Comparison of ENCODE assay signal across 13 mouse cellular contexts in the genomic region with DNA sequence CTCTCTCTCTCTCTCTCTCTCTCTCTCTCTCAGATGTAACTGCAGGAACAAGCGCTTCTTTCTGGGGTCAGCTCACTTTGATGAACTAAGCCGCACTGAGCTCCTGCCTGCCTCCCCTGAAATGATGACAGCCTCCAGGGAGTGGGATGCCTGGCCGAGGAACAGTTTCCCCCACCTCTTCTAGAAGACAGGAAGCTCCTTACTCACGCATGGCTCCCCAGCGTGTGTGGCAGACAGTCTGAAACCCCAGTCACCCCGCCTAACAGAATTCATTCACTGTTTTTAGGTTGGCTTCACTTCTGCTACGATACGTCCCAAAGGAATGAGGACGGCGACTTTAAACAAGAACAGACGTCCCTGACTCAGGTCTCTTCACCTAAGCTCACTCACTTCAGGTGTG. TPM values are rescaled to one million over a fixed set of nuclear protein-coding genes. Genes with fewer than 3 reads are reported as not detected.
DNase-seq lines count a peak whose midpoint lies in the region; ATAC-seq and TF ChIP-seq lines count a peak whose summit lies in the region.
"Had no signal": no experiment of that assay in that cellular context is flagged by ENCODE, and none has a peak within 500 bp of the region (broad histone marks: within the 10 kb centered on the region; RNA-seq: fewer than 3 reads in every experiment).

No protein-coding gene starts in this region.

- intact Hi-C loops in heart, postnatal 36 days (cut with DNase I) = loop anchor here (5.0 to 10.0 kb wide), 2 partner anchors 209 to 271 kb away; no protein-coding TSS in a partner anchor

- no peaks in the 10 kb centered on the region for H3K79me2 ChIP-seq in CH12.LX (replicated peaks; ENCODE audit: control insufficient read depth, extremely low read depth, insufficient read depth, poor library complexity, severe bottlenecking)

- no peak for TF ChIP-seq CTCF in CH12.LX (conservative IDR thresholded peaks at IDR 0.05 in 1 of 2, IDR thresholded peaks at IDR 0.05 in 1 of 2; ENCODE audit: low read depth in 2 of 2, low read length in 2 of 2)
- TF ChIP-seq CTCF in hindbrain, postnatal 0 days (IDR thresholded peaks at IDR 0.05; ENCODE audit: low read depth) = no peak

- H3K27me3 ChIP-seq in heart, embryonic 13.5 days (replicated peaks) = no peaks in the 10 kb centered on the region
- no peaks in the 10 kb centered on the region for H3K27me3 ChIP-seq in CH12.LX (replicated peaks)
- H3K27me3 ChIP-seq in embryonic facial prominence, embryonic 14.5 days (replicated peaks; ENCODE audit: control insufficient read depth, insufficient read depth, low read length) = no peaks in the 10 kb centered on the region
- no peaks in the 10 kb centered on the region for H3K27me3 ChIP-seq in hindbrain, postnatal 0 days (ENCODE audit: insufficient read depth, low read length)
- peaks cover 26% of the 10 kb centered on the region for H3K27me3 ChIP-seq in liver, embryonic 11.5 days (replicated peaks; ENCODE audit: control insufficient read depth, insufficient read depth, low read length)
- H3K27me3 ChIP-seq: embryonic facial prominence, embryonic 15.5 days; Patski had no signal

- H3K36me3 ChIP-seq in heart, embryonic 13.5 days = peaks cover 35% of the 10 kb centered on the region
- H3K36me3 ChIP-seq in CH12.LX (replicated peaks in 1 of 2; ENCODE audit: control insufficient read depth in 1 of 2, insufficient read depth in 1 of 2, low read length in 1 of 2) = peaks cover 0 to 45% of the 10 kb centered on the region in 2 experiments
- H3K36me3 ChIP-seq in embryonic facial prominence, embryonic 14.5 days (ENCODE audit: control insufficient read depth, insufficient read depth, low read length) = peaks cover 23% of the 10 kb centered on the region
- H3K36me3 ChIP-seq in hindbrain, postnatal 0 days (ENCODE audit: insufficient read depth, low read length) = no peaks in the 10 kb centered on the region
- H3K36me3 ChIP-seq in liver, embryonic 11.5 days (ENCODE audit: control insufficient read depth, insufficient read depth, low read length) = no peaks in the 10 kb centered on the region
- H3K36me3 ChIP-seq: liver, embryonic 13.5 days had no signal

- H3K4me1 ChIP-seq in heart, embryonic 13.5 days = peaks cover 77% of the 10 kb centered on the region
- H3K4me1 ChIP-seq in CH12.LX (ENCODE audit: control insufficient read depth in 1 of 2, insufficient read depth in 2 of 2) = peaks cover 9 to 45% of the 10 kb centered on the region in 2 experiments; a peak in 3 of 4 replicates
- peaks cover 22% of the 10 kb centered on the region for H3K4me1 ChIP-seq in embryonic facial prominence, embryonic 14.5 days (ENCODE audit: control insufficient read depth, insufficient read depth, low read length)
- H3K4me1 ChIP-seq in hindbrain, postnatal 0 days (ENCODE audit: insufficient read depth, low read length) = peaks cover 9% of the 10 kb centered on the region; the same call in 1 of the 2 replicates
- H3K4me1 ChIP-seq in liver, embryonic 11.5 days (replicated peaks; ENCODE audit: control insufficient read depth, insufficient read depth, low read length) = peaks cover 3% of the 10 kb centered on the region; the same call in 1 of the 2 replicates

- in situ Hi-C loops in CH12.LX (cut with MboI; ENCODE audit: low pct_ligation_motif_present, low pct_unique_long_range_greater_than_20kb, low sequenced_read_pairs) = no loop called here

- H3K4me3 ChIP-seq in heart, embryonic 13.5 days = no peak overlapping the region
- H3K4me3 ChIP-seq in CH12.LX (replicated peaks in 1 of 3; ENCODE audit: low read depth in 2 of 3, low read length in 2 of 3, poor library complexity in 1 of 3) = no peak overlapping the region
- H3K4me3 ChIP-seq in embryonic facial prominence, embryonic 14.5 days (ENCODE audit: low read depth, low read length) = no peak overlapping the region
- no peak overlapping the region for H3K4me3 ChIP-seq in hindbrain, postnatal 0 days (ENCODE audit: low read length)
- H3K4me3 ChIP-seq in liver, embryonic 11.5 days (ENCODE audit: low read depth, low read length) = no peak overlapping the region
- H3K4me3 ChIP-seq: embryonic facial prominence, embryonic 15.5 days; liver, embryonic 13.5 days had no signal

- H3K9ac ChIP-seq in heart, embryonic 13.5 days = peak overlapping the region; percentile 77
- H3K9ac ChIP-seq in CH12.LX (ENCODE audit: insufficient read depth, low read depth) = no peak overlapping the region
- peak overlapping the region; percentile 9; the same call in 1 of the 2 replicates for H3K9ac ChIP-seq in embryonic facial prominence, embryonic 14.5 days (ENCODE audit: low read depth, low read length)
- no peak overlapping the region for H3K9ac ChIP-seq in hindbrain, postnatal 0 days (replicated peaks; ENCODE audit: low read length)
- no peak overlapping the region for H3K9ac ChIP-seq in liver, embryonic 11.5 days (ENCODE audit: low read depth, low read length)
- H3K9ac ChIP-seq: embryonic facial prominence, embryonic 15.5 days; liver, embryonic 13.5 days had no signal

- H3K4me2 ChIP-seq in heart, embryonic 13.5 days = peak overlapping the region; percentile 93
- H3K4me2 ChIP-seq in CH12.LX (ENCODE audit: insufficient read depth, low read depth, poor library complexity, severe bottlenecking) = no peak overlapping the region
- H3K4me2 ChIP-seq in embryonic facial prominence, embryonic 14.5 days (ENCODE audit: low read depth, low read length) = 0 out of 2 replicates have a peak overlapping the region, but pooled peaks have one; percentile 14
- H3K4me2 ChIP-seq in hindbrain, postnatal 0 days (ENCODE audit: low read depth, low read length) = peak overlapping the region; percentile 96
- no peak overlapping the region for H3K4me2 ChIP-seq in liver, embryonic 11.5 days
- H3K4me2 ChIP-seq: embryonic facial prominence, embryonic 15.5 days; liver, embryonic 13.5 days had no signal

- no peak for TF ChIP-seq POLR2A in CH12.LX (IDR thresholded peaks at IDR 0.05; ENCODE audit: low read depth, low read length)

- no peaks in the 10 kb centered on the region for H3K9me3 ChIP-seq in heart, embryonic 13.5 days
- no peaks in the 10 kb centered on the region for H3K9me3 ChIP-seq in CH12.LX (replicated peaks; ENCODE audit: low read length)
- H3K9me3 ChIP-seq in embryonic facial prominence, embryonic 14.5 days (ENCODE audit: control insufficient read depth, low read length) = no peaks in the 10 kb centered on the region
- H3K9me3 ChIP-seq in hindbrain, postnatal 0 days (ENCODE audit: low read length) = no peaks in the 10 kb centered on the region
- H3K9me3 ChIP-seq in liver, embryonic 11.5 days (ENCODE audit: control insufficient read depth, low read length) = no peaks in the 10 kb centered on the region
- H3K9me3 ChIP-seq: embryonic facial prominence, embryonic 15.5 days; liver, embryonic 13.5 days had no signal

- dilution Hi-C loops in CH12.LX (cut with MboI; ENCODE audit: extremely low pct_ligation_motif_present, extremely low pct_unique_long_range_greater_than_20kb, low sequenced_read_pairs) = no loop called here

- TF ChIP-seq EP300 in CH12.LX (IDR thresholded peaks at IDR 0.05; ENCODE audit: low read length) = no peak

- no peak for TF ChIP-seq RAD21 in CH12.LX (IDR thresholded peaks at IDR 0.05; ENCODE audit: low read depth, low read length)

- WGBS in heart, embryonic 13.5 days = 58% methylated on average over 11 of the region's 11 CpGs
- WGBS in embryonic facial prominence, embryonic 14.5 days = 26% methylated on average over 11 of the region's 11 CpGs
- 43% methylated on average over 11 of the region's 11 CpGs for WGBS in hindbrain, postnatal 0 days
- WGBS in liver, embryonic 11.5 days = 64% methylated on average over 11 of the region's 11 CpGs

- DNase-seq in heart, postnatal 36 days = no peak
- peak; percentile 14 for DNase-seq in CH12.LX (ENCODE audit: extremely low read depth)
- no peak for DNase-seq in embryonic facial prominence, embryonic 14.5 days (ENCODE audit: low spot score)
- DNase-seq in hindbrain, postnatal 0 days (ENCODE audit: low spot score) = no peak
- DNase-seq in liver, embryonic 11.5 days (ENCODE audit: low spot score) = no peak
- no peak for DNase-seq in natural killer cell, adult 2 months (ENCODE audit: low spot score in 2 of 2)
- DNase-seq: adrenal gland, postnatal 10 days; liver, embryonic 13.5 days had no signal

- no peak for ATAC-seq in heart, embryonic 13.5 days (ENCODE audit: extremely low read depth, insufficient number of reproducible peaks, low FRiP score, low TSS enrichment)
- no peak for ATAC-seq in embryonic facial prominence, embryonic 14.5 days (ENCODE audit: low read depth)
- ATAC-seq in hindbrain, postnatal 0 days = no peak
- no peak for ATAC-seq in liver, embryonic 11.5 days (replicated peaks; ENCODE audit: low FRiP score)
- ATAC-seq: CD4-positive, CD25-positive, alpha-beta regulatory T cell, adult 4 months; Patski had no signal

- H3K27ac ChIP-seq in heart, embryonic 13.5 days (replicated peaks) = no peak overlapping the region; the same call in 1 of the 2 replicates
- H3K27ac ChIP-seq in CH12.LX (ENCODE audit: insufficient read depth, low read depth) = no peak overlapping the region
- no peak overlapping the region for H3K27ac ChIP-seq in embryonic facial prominence, embryonic 14.5 days (replicated peaks; ENCODE audit: low read depth, low read length)
- H3K27ac ChIP-seq in hindbrain, postnatal 0 days = no peak overlapping the region
- H3K27ac ChIP-seq in liver, embryonic 11.5 days (ENCODE audit: low read depth, low read length) = no peak overlapping the region
- H3K27ac ChIP-seq: embryonic facial prominence, embryonic 15.5 days; liver, embryonic 13.5 days; macrophage had no signal

TF ChIP-seq in CH12.LX, 34 proteins besides CTCF, POLR2A, EP300 and RAD21:
- TF ChIP-seq ETS1 (conservative IDR thresholded peaks at IDR 0.05; ENCODE audit: low read depth, low read length) (no peak), ELF1 (IDR thresholded peaks at IDR 0.05; ENCODE audit: low read depth, low read length) (no peak), PAX5 (IDR thresholded peaks at IDR 0.05; ENCODE audit: low read length) (no peak), JUN (IDR thresholded peaks at IDR 0.05; ENCODE audit: insufficient read depth, low read depth, low read length) (no peak)

RNA-seq across cellular contexts. Expression of a gene that starts 4.5 kb away (rescaled TPM):
- 2.3 and 2.6 TPM in 2 replicates for polyA plus RNA-seq in heart, embryonic 13.5 days (2015; fragmentation: Nextera tagmentation; extraction: Ambion mirVana)
- 10 to 100 TPM; 24.6 to 36.3 TPM for total RNA-seq in heart, postnatal 36 days (2021)
- total RNA-seq in CH12.LX (2012; rRNA removed) (1.2 TPM in 2 replicates), CH12.LX (2014; rRNA removed) (1.4 and 1.6 TPM in 2 replicates)
- 3.2 and 3.4 TPM in 2 replicates for polyA plus RNA-seq in CH12.LX (2012; ENCODE audit: insufficient read length, low read depth)
- polyA plus RNA-seq in embryonic facial prominence, embryonic 14.5 days (2014; fragmentation: Nextera tagmentation; extraction: Ambion mirVana) = 3.3 and 3.7 TPM in 2 replicates
- 22.7 and 23.3 TPM in 2 replicates for total RNA-seq in hindbrain, postnatal 0 days (2014; rRNA removed)
- 3.0 and 3.1 TPM in 2 replicates for polyA plus RNA-seq in hindbrain, postnatal 0 days (2015; fragmentation: Nextera tagmentation; extraction: Ambion mirVana)
- polyA plus RNA-seq in liver, embryonic 11.5 days (2014; fragmentation: Nextera tagmentation; extraction: Ambion mirVana) = 0.47 and 0.70 TPM in 2 replicates
- polyA plus RNA-seq: CD4-positive, CD25-positive, alpha-beta regulatory T cell, adult 4 months had no signal

Comparison
In these comparisons a context has a peak if more than half of its experiments do, and no peak if none do; other contexts are left out.
1. H3K4me2 ChIP-seq: peak in heart, embryonic 13.5 days (single experiment), embryonic facial prominence, embryonic 14.5 days (single experiment) and hindbrain, postnatal 0 days (single experiment); none in CH12.LX (single experiment) and liver, embryonic 11.5 days (single experiment).
2. H3K9ac ChIP-seq: peak in heart, embryonic 13.5 days (single experiment) and embryonic facial prominence, embryonic 14.5 days (single experiment); none in CH12.LX (single experiment), hindbrain, postnatal 0 days (single experiment) and liver, embryonic 11.5 days (single experiment).